Mouse (Mus musculus): ENCODE results near the gene Hoxa13. TPM values are rescaled to one million over a fixed set of nuclear protein-coding genes. Genes with fewer than 3 reads are reported as not detected.

The Hoxa13 gene
- polyA plus RNA-seq, 1 experiment from 2014 or later = not detected

GRCm38 (mm10) chr6:52253511-52254500, 6.9 kb downstream of the Hoxa13 start:
- H3K36me3 ChIP-seq (replicated peaks; ENCODE audit: control insufficient read depth, insufficient read depth) = no peaks in the 10 kb centered on the region
- no peak overlapping the region for H3K27ac ChIP-seq
- no peaks in the 10 kb centered on the region for H3K4me1 ChIP-seq (replicated peaks; ENCODE audit: control insufficient read depth, insufficient read depth, low read length)
- H3K9ac ChIP-seq = no peak overlapping the region
- peaks cover 98% of the 10 kb centered on the region for H3K27me3 ChIP-seq (ENCODE audit: control insufficient read depth, insufficient read depth, low read length)
- no peak for ATAC-seq (ENCODE audit: low FRiP score)
- H3K9me3 ChIP-seq (ENCODE audit: control insufficient read depth, low read length) = no peaks in the 10 kb centered on the region
- no peak for DNase-seq (ENCODE audit: low spot score)
- H3K4me3 ChIP-seq (replicated peaks; ENCODE audit: low read length) = no peak overlapping the region
- 1% methylated on average over 59 of the region's 59 CpGs for WGBS
- H3K4me2 ChIP-seq (replicated peaks) = no peak overlapping the region

GRCm38 (mm10) chr6:52252775-52253376, 7.8 kb downstream of the Hoxa13 start:
- H3K4me3 ChIP-seq (replicated peaks; ENCODE audit: low read length) = no peak overlapping the region
- no peak overlapping the region for H3K9ac ChIP-seq
- no peak overlapping the region for H3K27ac ChIP-seq
- no peaks in the 10 kb centered on the region for H3K4me1 ChIP-seq (replicated peaks; ENCODE audit: control insufficient read depth, insufficient read depth, low read length)
- no peak for DNase-seq (ENCODE audit: low spot score)
- no peak overlapping the region for H3K4me2 ChIP-seq (replicated peaks)
- H3K27me3 ChIP-seq (ENCODE audit: control insufficient read depth, insufficient read depth, low read length) = peaks cover 98% of the 10 kb centered on the region
- H3K9me3 ChIP-seq (ENCODE audit: control insufficient read depth, low read length) = no peaks in the 10 kb centered on the region
- 2% methylated on average over 35 of the region's 35 CpGs for WGBS
- H3K36me3 ChIP-seq (replicated peaks; ENCODE audit: control insufficient read depth, insufficient read depth) = no peaks in the 10 kb centered on the region
- no peak for ATAC-seq (ENCODE audit: low FRiP score)

GRCm38 (mm10) chr6:52252016-52252774, 8.5 kb downstream of the Hoxa13 start:
- no peaks in the 10 kb centered on the region for H3K36me3 ChIP-seq (replicated peaks; ENCODE audit: control insufficient read depth, insufficient read depth)
- H3K9ac ChIP-seq = no peak overlapping the region
- H3K4me1 ChIP-seq (replicated peaks; ENCODE audit: control insufficient read depth, insufficient read depth, low read length) = no peaks in the 10 kb centered on the region
- no peak overlapping the region for H3K27ac ChIP-seq
- no peak overlapping the region for H3K4me2 ChIP-seq (replicated peaks)
- H3K9me3 ChIP-seq (ENCODE audit: control insufficient read depth, low read length) = no peaks in the 10 kb centered on the region
- ATAC-seq (ENCODE audit: low FRiP score) (no peak), DNase-seq (ENCODE audit: low spot score) (no peak)
- H3K4me3 ChIP-seq (replicated peaks; ENCODE audit: low read length) = no peak overlapping the region
- under 1% methylated on average over 24 of the region's 24 CpGs for WGBS
- peaks cover 98% of the 10 kb centered on the region for H3K27me3 ChIP-seq (ENCODE audit: control insufficient read depth, insufficient read depth, low read length)

GRCm38 (mm10) chr6:52251177-52251879, 9.4 kb downstream of the Hoxa13 start:
- WGBS = 10% methylated on average over 7 of the region's 7 CpGs
- Histone ChIP-seq H3K4me2 (replicated peaks) (no peak overlapping the region), H3K27ac (no peak overlapping the region), H3K27me3 (ENCODE audit: control insufficient read depth, insufficient read depth, low read length) (peaks cover 98% of the 10 kb centered on the region), H3K9ac (no peak overlapping the region), H3K4me1 (replicated peaks; ENCODE audit: control insufficient read depth, insufficient read depth, low read length) (no peaks in the 10 kb centered on the region), H3K9me3 (ENCODE audit: control insufficient read depth, low read length) (no peaks in the 10 kb centered on the region), H3K36me3 (replicated peaks; ENCODE audit: control insufficient read depth, insufficient read depth) (no peaks in the 10 kb centered on the region), H3K4me3 (replicated peaks; ENCODE audit: low read length) (no peak overlapping the region)
- ATAC-seq (ENCODE audit: low FRiP score) (no peak), DNase-seq (ENCODE audit: low spot score) (no peak)

GRCm38 (mm10) chr6:52249826-52250225, 10.9 kb downstream of the Hoxa13 start:
- no peak for ATAC-seq (ENCODE audit: low FRiP score)
- no peak overlapping the region for H3K9ac ChIP-seq
- DNase-seq (ENCODE audit: low spot score) = no peak
- H3K4me1 ChIP-seq (replicated peaks; ENCODE audit: control insufficient read depth, insufficient read depth, low read length) = no peaks in the 10 kb centered on the region
- no peaks in the 10 kb centered on the region for H3K9me3 ChIP-seq (ENCODE audit: control insufficient read depth, low read length)
- no peak overlapping the region for H3K4me2 ChIP-seq (replicated peaks)
- no peak overlapping the region for H3K27ac ChIP-seq
- no peak overlapping the region for H3K4me3 ChIP-seq (replicated peaks; ENCODE audit: low read length)
- 0% methylated on average over 4 of the region's 4 CpGs for WGBS
- H3K36me3 ChIP-seq (replicated peaks; ENCODE audit: control insufficient read depth, insufficient read depth) = no peaks in the 10 kb centered on the region
- H3K27me3 ChIP-seq (ENCODE audit: control insufficient read depth, insufficient read depth, low read length) = peaks cover 99% of the 10 kb centered on the region

GRCm38 (mm10) chr6:52249415-52249738, 11.3 kb downstream of the Hoxa13 start:
- no peaks in the 10 kb centered on the region for H3K4me1 ChIP-seq (replicated peaks; ENCODE audit: control insufficient read depth, insufficient read depth, low read length)
- H3K4me3 ChIP-seq (replicated peaks; ENCODE audit: low read length) = no peak overlapping the region
- 0% methylated on average over 16 of the region's 16 CpGs for WGBS
- no peak overlapping the region for H3K27ac ChIP-seq
- H3K36me3 ChIP-seq (replicated peaks; ENCODE audit: control insufficient read depth, insufficient read depth) = no peaks in the 10 kb centered on the region
- ATAC-seq (ENCODE audit: low FRiP score) (no peak), DNase-seq (ENCODE audit: low spot score) (no peak)
- no peaks in the 10 kb centered on the region for H3K9me3 ChIP-seq (ENCODE audit: control insufficient read depth, low read length)
- no peak overlapping the region for H3K4me2 ChIP-seq (replicated peaks)
- H3K9ac ChIP-seq = no peak overlapping the region
- peaks cover 100% of the 10 kb centered on the region for H3K27me3 ChIP-seq (ENCODE audit: control insufficient read depth, insufficient read depth, low read length)

GRCm38 (mm10) chr6:52248638-52249414, 11.9 kb downstream of the Hoxa13 start:
- H3K4me1 ChIP-seq (replicated peaks; ENCODE audit: control insufficient read depth, insufficient read depth, low read length) = no peaks in the 10 kb centered on the region
- DNase-seq (ENCODE audit: low spot score) (no peak), ATAC-seq (ENCODE audit: low FRiP score) (no peak)
- no peak overlapping the region for H3K9ac ChIP-seq
- no peak overlapping the region for H3K4me2 ChIP-seq (replicated peaks)
- H3K4me3 ChIP-seq (replicated peaks; ENCODE audit: low read length) = no peak overlapping the region
- H3K27me3 ChIP-seq (ENCODE audit: control insufficient read depth, insufficient read depth, low read length) = peaks cover 100% of the 10 kb centered on the region
- no peak overlapping the region for H3K27ac ChIP-seq
- 1% methylated on average over 27 of the region's 27 CpGs for WGBS
- H3K36me3 ChIP-seq (replicated peaks; ENCODE audit: control insufficient read depth, insufficient read depth) = no peaks in the 10 kb centered on the region
- no peaks in the 10 kb centered on the region for H3K9me3 ChIP-seq (ENCODE audit: control insufficient read depth, low read length)

- Histone ChIP-seq H3K9me3 (ENCODE audit: control insufficient read depth, low read length) (no peaks in the 10 kb centered on the region), H3K27ac (no peak overlapping the region), H3K27me3 (ENCODE audit: control insufficient read depth, insufficient read depth, low read length) (peaks cover 100% of the 10 kb centered on the region), H3K9ac (no peak overlapping the region), H3K4me2 (replicated peaks) (no peak overlapping the region), H3K4me1 (replicated peaks; ENCODE audit: control insufficient read depth, insufficient read depth, low read length) (no peaks in the 10 kb centered on the region), H3K4me3 (replicated peaks; ENCODE audit: low read length) (no peak overlapping the region), H3K36me3 (replicated peaks; ENCODE audit: control insufficient read depth, insufficient read depth) (no peaks in the 10 kb centered on the region)
- ATAC-seq (ENCODE audit: low FRiP score) = no peak
- 1% methylated on average over 23 of the region's 23 CpGs for WGBS
- DNase-seq (ENCODE audit: low spot score) = no peak
Measured at GRCm38 (mm10) chr6:52247766-52248637, 12.7 kb downstream of the Hoxa13 start.

Data from hindbrain, embryonic 14.5 days (tissue).